Mouse (Mus musculus): ENCODE measurements around the gene Zfp287. TPM values are rescaled to one million over a fixed set of nuclear protein-coding genes. Genes with fewer than 3 reads are reported as not detected.
"Not testable (repeated sequence)": the region's sequence is repeated elsewhere in the genome, so short reads cannot be mapped to it uniquely, and the experiment has no call there.

Zfp287 gene
- 17.9 and 21.2 TPM in 2 replicates for polyA plus RNA-seq (2015; fragmentation: Nextera tagmentation; extraction: Ambion mirVana)

GRCm38 (mm10) chr11:62731311-62732021, at the start of gene Zfp287:
Gene Zfp287, minus strand, starts transcription at chr11:62731905.
- Histone ChIP-seq H3K36me3 (ENCODE audit: poor library complexity, severe bottlenecking) (peaks cover 17% of the 10 kb centered on the region), H3K27me3 (no peaks in the 10 kb centered on the region), H3K27ac (peak within 1 kb of the TSS; percentile 92), H3K4me2 (peak within 1 kb of the TSS; percentile 77), H3K4me1 (peaks cover 20% of the 10 kb centered on the region), H3K9ac (peak within 1 kb of the TSS; percentile 91), H3K4me3 (peak within 1 kb of the TSS; percentile 91), H3K9me3 (replicated peaks) (no peaks in the 10 kb centered on the region)
- ATAC-seq = peak; percentile 100
- 2% methylated on average over 48 of the region's 48 CpGs for WGBS

GRCm38 (mm10) chr11:62776510-62776909, 44.8 kb upstream of the Zfp287 start:
- Histone ChIP-seq H3K27me3 (no peaks in the 10 kb centered on the region), H3K4me3 (no peak overlapping the region), H3K36me3 (ENCODE audit: poor library complexity, severe bottlenecking) (peaks cover 61% of the 10 kb centered on the region), H3K9me3 (replicated peaks) (peaks cover 56% of the 10 kb centered on the region), H3K4me1 (no peaks in the 10 kb centered on the region), H3K27ac (no peak overlapping the region), H3K9ac (no peak overlapping the region), H3K4me2 (no peak overlapping the region)
- 96% methylated on average over 7 of the region's 7 CpGs for WGBS
- no peak for ATAC-seq

- ATAC-seq = no peak
- Histone ChIP-seq H3K27ac (no peak overlapping the region), H3K4me2 (no peak overlapping the region), H3K36me3 (ENCODE audit: poor library complexity, severe bottlenecking) (no peaks in the 10 kb centered on the region), H3K27me3 (peaks cover 8% of the 10 kb centered on the region), H3K4me1 (peaks cover 11% of the 10 kb centered on the region; the same call in 1 of the 2 replicates), H3K4me3 (no peak overlapping the region), H3K9me3 (replicated peaks) (no peaks in the 10 kb centered on the region), H3K9ac (no peak overlapping the region)
- 73% methylated on average over 9 of the region's 9 CpGs for WGBS
Measured at GRCm38 (mm10) chr11:62760755-62761457, 29.2 kb upstream of the Zfp287 start.

- no peaks in the 10 kb centered on the region for H3K9me3 ChIP-seq (replicated peaks)
- ATAC-seq = no peak
- no peaks in the 10 kb centered on the region for H3K36me3 ChIP-seq (ENCODE audit: poor library complexity, severe bottlenecking)
- H3K9ac ChIP-seq = no peak overlapping the region
- 73% methylated on average over 11 of the region's 11 CpGs for WGBS
- no peak overlapping the region for H3K4me2 ChIP-seq
- H3K4me3 ChIP-seq = no peak overlapping the region
- H3K27me3 ChIP-seq = peaks cover 13% of the 10 kb centered on the region
- no peak overlapping the region for H3K27ac ChIP-seq
- H3K4me1 ChIP-seq = peaks cover 11% of the 10 kb centered on the region; the same call in 1 of the 2 replicates
Measured at GRCm38 (mm10) chr11:62758491-62758890, 26.8 kb upstream of the Zfp287 start.

- H3K4me1 ChIP-seq = peaks cover 11% of the 10 kb centered on the region; the same call in 1 of the 2 replicates
- 0 out of 2 replicates have a peak overlapping the region, but pooled peaks have one; percentile 52 for H3K9ac ChIP-seq
- 85% methylated on average over 6 of the region's 6 CpGs for WGBS
- no peaks in the 10 kb centered on the region for H3K9me3 ChIP-seq (replicated peaks)
- H3K36me3 ChIP-seq (ENCODE audit: poor library complexity, severe bottlenecking) = no peaks in the 10 kb centered on the region
- no peak overlapping the region for H3K4me3 ChIP-seq
- H3K27me3 ChIP-seq = peaks cover 13% of the 10 kb centered on the region
- no peak overlapping the region for H3K27ac ChIP-seq
- H3K4me2 ChIP-seq = no peak overlapping the region
- ATAC-seq = no peak
Measured at GRCm38 (mm10) chr11:62757906-62758305, 26.2 kb upstream of the Zfp287 start.

- WGBS = 8% methylated on average over 7 of the region's 7 CpGs
- H3K27me3 ChIP-seq = peaks cover 13% of the 10 kb centered on the region
- peak overlapping the region; percentile 63 for H3K4me2 ChIP-seq
- peak overlapping the region; percentile 38 for H3K4me3 ChIP-seq
- no peaks in the 10 kb centered on the region for H3K36me3 ChIP-seq (ENCODE audit: poor library complexity, severe bottlenecking)
- no peak; the same call in 1 of the 2 replicates for ATAC-seq
- H3K4me1 ChIP-seq = peaks cover 11% of the 10 kb centered on the region; the same call in 1 of the 2 replicates
- H3K9ac ChIP-seq = peak overlapping the region; percentile 52
- no peak overlapping the region for H3K27ac ChIP-seq
- no peaks in the 10 kb centered on the region for H3K9me3 ChIP-seq (replicated peaks)
Measured at GRCm38 (mm10) chr11:62757143-62757507, 25.4 kb upstream of the Zfp287 start.

- Histone ChIP-seq H3K9me3 (replicated peaks) (no peaks in the 10 kb centered on the region), H3K9ac (peak overlapping the region; percentile 52), H3K4me2 (peak overlapping the region; percentile 63), H3K4me3 (peak overlapping the region; percentile 38), H3K27ac (no peak overlapping the region), H3K4me1 (peaks cover 11% of the 10 kb centered on the region; the same call in 1 of the 2 replicates), H3K36me3 (ENCODE audit: poor library complexity, severe bottlenecking) (no peaks in the 10 kb centered on the region), H3K27me3 (peaks cover 13% of the 10 kb centered on the region)
- 8% methylated on average over 36 of the region's 36 CpGs for WGBS
- peak; percentile 98 for ATAC-seq
Measured at GRCm38 (mm10) chr11:62756456-62757142, 24.9 kb upstream of the Zfp287 start.

- no peak within 1 kb of the TSS for H3K9ac ChIP-seq
- H3K4me2 ChIP-seq = no peak within 1 kb of the TSS
- no peak within 1 kb of the TSS for H3K4me3 ChIP-seq
- H3K27me3 ChIP-seq = peaks cover 9% of the 10 kb centered on the region
- H3K9me3 ChIP-seq (replicated peaks) = no peaks in the 10 kb centered on the region
- no peak for ATAC-seq
- WGBS = 91% methylated on average over 8 of the region's 8 CpGs
- no peaks in the 10 kb centered on the region for H3K36me3 ChIP-seq (ENCODE audit: poor library complexity, severe bottlenecking)
- no peak within 1 kb of the TSS for H3K27ac ChIP-seq
- H3K4me1 ChIP-seq = peaks cover 11% of the 10 kb centered on the region; the same call in 1 of the 2 replicates
Measured at GRCm38 (mm10) chr11:62752780-62753179, 21.1 kb upstream of the Zfp287 start, which contains the start of gene Gm10428. Gene Gm10428, plus strand, starts transcription at chr11:62753100.

GRCm38 (mm10) chr11:62752191-62752590, 20.5 kb upstream of the Zfp287 start:
- 65% methylated on average over 11 of the region's 11 CpGs for WGBS
- Histone ChIP-seq H3K9ac (no peak overlapping the region), H3K27ac (no peak overlapping the region)

GRCm38 (mm10) chr11:62749445-62749844, 17.7 kb upstream of the Zfp287 start:
- H3K4me1 ChIP-seq; ATAC-seq; H3K36me3 ChIP-seq (ENCODE audit: poor library complexity, severe bottlenecking); H3K27ac ChIP-seq; H3K27me3 ChIP-seq; H3K9ac ChIP-seq; H3K4me3 ChIP-seq; H3K4me2 ChIP-seq; H3K9me3 ChIP-seq (replicated peaks): not testable (repeated sequence)
- 90% methylated on average over 13 of the region's 13 CpGs for WGBS

More at GRCm38 (mm10) chr11:62752191-62752590, 20.5 kb upstream of the Zfp287 start:
- Histone ChIP-seq H3K4me3 (no peak overlapping the region), H3K27me3 (peaks cover 7% of the 10 kb centered on the region; the same call in 1 of the 2 replicates), H3K4me1 (peaks cover 7% of the 10 kb centered on the region; the same call in 1 of the 2 replicates), H3K36me3 (ENCODE audit: poor library complexity, severe bottlenecking) (no peaks in the 10 kb centered on the region), H3K9me3 (replicated peaks) (no peaks in the 10 kb centered on the region), H3K4me2 (no peak overlapping the region)
- no peak for ATAC-seq

GRCm38 (mm10) chr11:62748062-62748461, 16.4 kb upstream of the Zfp287 start:
- 0 out of 2 replicates have a peak, but pooled peaks cover 3% of the 10 kb centered on the region for H3K27me3 ChIP-seq
- peaks cover 7% of the 10 kb centered on the region; the same call in 1 of the 2 replicates for H3K4me1 ChIP-seq
- H3K9ac ChIP-seq = no peak overlapping the region
- H3K36me3 ChIP-seq (ENCODE audit: poor library complexity, severe bottlenecking) = no peaks in the 10 kb centered on the region
- WGBS = 81% methylated on average over 4 of the region's 4 CpGs
- no peak overlapping the region for H3K4me2 ChIP-seq
- no peaks in the 10 kb centered on the region for H3K9me3 ChIP-seq (replicated peaks)
- H3K27ac ChIP-seq = no peak overlapping the region
- H3K4me3 ChIP-seq = no peak overlapping the region
- no peak for ATAC-seq
